Mouse (Mus musculus): Measurements from ENCODE around the gene Gm49366. TPM values are rescaled to one million over a fixed set of nuclear protein-coding genes. Genes with fewer than 3 reads are reported as not detected.
"Not testable (repeated sequence)": the region's sequence is repeated elsewhere in the genome, so short reads cannot be mapped to it uniquely, and the experiment has no call there.

Gene Gm49366
- polyA plus RNA-seq, 1 experiment from 2014 or later = not detected

DNA sequence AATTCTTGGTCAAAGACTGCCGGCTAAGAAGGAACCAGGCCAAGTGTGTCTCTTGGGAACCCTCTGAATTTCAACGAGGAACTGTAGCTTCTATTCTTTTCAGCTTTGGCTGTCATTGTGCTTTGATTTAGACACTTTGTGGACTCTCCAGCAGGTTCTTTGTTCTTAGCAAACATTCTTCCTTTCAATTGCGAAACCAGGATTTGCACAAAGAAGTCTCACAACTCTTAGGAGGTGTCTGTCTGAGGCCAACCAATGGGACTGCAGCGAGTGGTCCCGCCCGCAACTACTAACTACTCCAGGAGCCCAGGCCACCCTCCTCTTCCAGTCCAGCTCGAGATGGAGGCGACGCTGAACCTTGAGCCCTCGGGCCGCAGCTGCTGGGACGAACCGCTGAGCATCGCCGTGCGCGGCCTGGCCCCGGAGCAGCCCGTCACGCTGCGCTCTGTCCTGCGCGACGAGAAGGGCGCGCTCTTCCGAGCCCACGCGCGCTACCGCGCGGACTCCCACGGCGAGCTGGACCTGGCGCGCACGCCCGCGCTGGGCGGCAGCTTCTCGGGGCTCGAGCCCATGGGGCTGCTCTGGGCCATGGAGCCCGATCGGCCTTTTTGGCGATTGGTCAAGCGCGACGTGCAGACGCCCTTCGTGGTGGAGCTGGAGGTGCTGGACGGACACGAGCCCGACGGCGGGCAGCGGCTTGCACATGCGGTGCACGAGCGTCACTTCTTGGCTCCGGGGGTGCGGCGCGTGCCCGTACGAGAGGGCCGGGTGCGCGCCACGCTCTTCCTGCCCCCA lies 29.4 kb upstream of the Gm49366 start, which contains the start of gene Acot1:
Gene Acot1 (plus strand): TSS at position 320 of the 795 bp plus-strand sequence.
- H3K36me3 ChIP-seq (ENCODE audit: control insufficient read depth, insufficient read depth, low read length); H3K9me3 ChIP-seq (ENCODE audit: control insufficient read depth, low read length); H3K27me3 ChIP-seq (ENCODE audit: control insufficient read depth, insufficient read depth, low read length); H3K4me1 ChIP-seq (replicated peaks; ENCODE audit: control insufficient read depth, insufficient read depth, low read length): not testable (repeated sequence)
- H3K27ac ChIP-seq (ENCODE audit: low read depth, low read length) = peak within 1 kb of the TSS; percentile 58
- H3K9ac ChIP-seq (ENCODE audit: low read depth, low read length) = peak within 1 kb of the TSS; percentile 55
- WGBS = 1% methylated on average over 47 of the region's 70 CpGs
- ATAC-seq (ENCODE audit: low FRiP score) (peak; percentile 90), DNase-seq (ENCODE audit: low spot score) (peak; percentile 82)
- peak within 1 kb of the TSS; percentile 43 for H3K4me3 ChIP-seq (ENCODE audit: low read depth, low read length)
- peak within 1 kb of the TSS; percentile 49 for H3K4me2 ChIP-seq (replicated peaks; ENCODE audit: low read depth, low read length)

DNA sequence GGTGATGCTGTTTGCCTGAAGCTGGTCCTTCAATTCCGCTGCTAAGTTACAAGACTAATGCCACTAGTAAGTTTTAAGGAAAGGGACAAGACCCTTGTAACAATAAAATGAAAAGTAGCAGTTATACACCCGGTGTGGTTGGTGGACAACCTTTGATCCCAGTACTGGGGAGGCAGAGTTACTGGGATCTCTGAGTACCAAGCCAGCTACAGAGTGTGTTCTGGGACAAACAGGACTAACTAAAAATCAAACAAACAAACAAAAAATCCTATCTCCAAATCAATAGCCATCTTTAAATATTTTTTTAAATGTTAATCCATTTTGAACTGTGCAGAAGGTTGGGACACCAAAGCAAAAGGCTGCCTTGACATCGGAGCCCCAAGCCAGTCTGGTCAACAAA lies 28.5 kb upstream of the Gm49366 start:
- no peak for DNase-seq (ENCODE audit: low spot score)
- whole genome bisulfite sequencing = 79% methylated on average over 3 of the region's 3 CpGs
- H3K4me1 ChIP-seq (replicated peaks; ENCODE audit: control insufficient read depth, insufficient read depth, low read length) = no peaks in the 10 kb centered on the region; the same call in 1 of the 2 replicates
- ATAC-seq (ENCODE audit: low FRiP score) = no peak
- H3K4me2 ChIP-seq (replicated peaks; ENCODE audit: low read depth, low read length) = peak overlapping the region; percentile 49
- H3K36me3 ChIP-seq (ENCODE audit: control insufficient read depth, insufficient read depth, low read length) = no peaks in the 10 kb centered on the region
- no peak overlapping the region for H3K9ac ChIP-seq (ENCODE audit: low read depth, low read length)
- H3K4me3 ChIP-seq (ENCODE audit: low read depth, low read length) = peak overlapping the region; percentile 43
- no peaks in the 10 kb centered on the region for H3K9me3 ChIP-seq (ENCODE audit: control insufficient read depth, low read length)
- no peak overlapping the region for H3K27ac ChIP-seq (ENCODE audit: low read depth, low read length)
- H3K27me3 ChIP-seq (ENCODE audit: control insufficient read depth, insufficient read depth, low read length) = no peaks in the 10 kb centered on the region

DNA sequence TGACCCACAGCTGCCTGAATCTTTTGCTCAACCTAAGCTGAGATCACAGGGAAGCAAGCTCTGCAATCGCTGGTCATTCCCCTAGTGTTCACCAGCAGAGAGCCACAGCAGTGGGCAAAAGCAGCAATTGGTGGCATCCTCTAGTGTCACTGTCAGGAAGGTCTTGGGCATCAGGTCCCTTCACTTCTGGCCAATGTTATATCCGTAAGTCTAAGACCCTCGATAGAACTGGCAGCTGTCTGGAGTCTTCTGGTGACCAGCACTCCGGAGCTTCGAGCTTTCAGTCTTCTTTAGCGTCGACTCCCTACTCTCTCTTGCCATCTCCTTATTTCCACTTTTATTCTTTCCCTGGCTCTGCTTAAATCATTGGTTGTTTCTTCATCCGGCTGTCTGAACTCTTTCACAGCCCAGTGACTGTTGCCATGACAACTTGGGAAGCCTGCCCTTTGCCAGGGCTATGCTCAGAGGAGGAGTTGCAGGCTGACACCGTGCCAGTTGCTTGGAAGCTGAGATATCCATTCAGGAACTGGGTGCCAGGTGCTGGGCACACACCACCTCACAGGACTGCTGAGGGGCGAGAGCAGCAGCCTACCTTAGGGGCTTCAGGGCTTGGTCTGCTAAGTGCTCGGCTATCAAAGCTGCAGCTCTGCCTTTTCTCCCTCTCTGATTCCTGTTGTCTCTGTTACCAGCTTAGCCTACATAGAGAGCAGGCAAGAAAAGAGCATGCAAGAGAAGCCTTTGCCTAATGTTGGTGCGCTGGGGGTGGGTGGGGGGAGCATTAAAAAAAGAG lies 27.3 kb upstream of the Gm49366 start:
- DNase-seq (ENCODE audit: low spot score) (peak; percentile 72), ATAC-seq (ENCODE audit: low FRiP score) (peak; percentile 77)
- Histone ChIP-seq H3K27ac (ENCODE audit: low read depth, low read length) (no peak overlapping the region), H3K9ac (ENCODE audit: low read depth, low read length) (peak overlapping the region; percentile 15; the same call in 1 of the 2 replicates), H3K4me2 (replicated peaks; ENCODE audit: low read depth, low read length) (peak overlapping the region; percentile 17; the same call in 1 of the 2 replicates), H3K9me3 (ENCODE audit: control insufficient read depth, low read length) (no peaks in the 10 kb centered on the region), H3K4me1 (replicated peaks; ENCODE audit: control insufficient read depth, insufficient read depth, low read length) (no peaks in the 10 kb centered on the region; the same call in 1 of the 2 replicates), H3K36me3 (ENCODE audit: control insufficient read depth, insufficient read depth, low read length) (no peaks in the 10 kb centered on the region), H3K4me3 (ENCODE audit: low read depth, low read length) (0 out of 2 replicates have a peak overlapping the region, but pooled peaks have one; percentile 9), H3K27me3 (ENCODE audit: control insufficient read depth, insufficient read depth, low read length) (no peaks in the 10 kb centered on the region)
- 41% methylated on average over 12 of the region's 12 CpGs for WGBS

DNA sequence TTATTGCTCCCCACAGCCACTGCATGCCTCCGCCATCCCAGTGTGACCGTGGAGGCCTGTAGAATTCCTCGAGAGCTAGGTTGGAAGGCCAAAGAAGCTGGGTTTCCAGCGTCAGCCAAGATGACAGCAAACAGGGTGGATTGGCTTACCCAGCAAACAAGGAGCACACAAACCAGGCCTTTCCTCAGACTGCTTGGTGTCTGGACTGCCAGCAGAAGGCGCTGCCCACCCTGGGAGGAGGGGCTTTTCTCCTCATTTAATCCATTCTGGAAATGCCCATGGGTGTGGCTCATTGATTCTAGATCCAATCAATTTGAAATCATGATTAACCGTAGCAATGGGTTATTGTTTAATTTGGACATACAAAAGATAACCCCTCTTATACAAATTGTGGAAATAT lies 25.6 kb upstream of the Gm49366 start:
- Histone ChIP-seq H3K4me1 (replicated peaks; ENCODE audit: control insufficient read depth, insufficient read depth, low read length) (no peaks in the 10 kb centered on the region; the same call in 1 of the 2 replicates), H3K4me2 (replicated peaks; ENCODE audit: low read depth, low read length) (no peak overlapping the region), H3K9ac (ENCODE audit: low read depth, low read length) (no peak overlapping the region), H3K4me3 (ENCODE audit: low read depth, low read length) (no peak overlapping the region), H3K27me3 (ENCODE audit: control insufficient read depth, insufficient read depth, low read length) (no peaks in the 10 kb centered on the region), H3K9me3 (ENCODE audit: control insufficient read depth, low read length) (no peaks in the 10 kb centered on the region), H3K27ac (ENCODE audit: low read depth, low read length) (no peak overlapping the region), H3K36me3 (ENCODE audit: control insufficient read depth, insufficient read depth, low read length) (no peaks in the 10 kb centered on the region)
- DNase-seq (ENCODE audit: low spot score) (no peak), ATAC-seq (ENCODE audit: low FRiP score) (no peak)
- WGBS = 74% methylated on average over 6 of the region's 6 CpGs

DNA sequence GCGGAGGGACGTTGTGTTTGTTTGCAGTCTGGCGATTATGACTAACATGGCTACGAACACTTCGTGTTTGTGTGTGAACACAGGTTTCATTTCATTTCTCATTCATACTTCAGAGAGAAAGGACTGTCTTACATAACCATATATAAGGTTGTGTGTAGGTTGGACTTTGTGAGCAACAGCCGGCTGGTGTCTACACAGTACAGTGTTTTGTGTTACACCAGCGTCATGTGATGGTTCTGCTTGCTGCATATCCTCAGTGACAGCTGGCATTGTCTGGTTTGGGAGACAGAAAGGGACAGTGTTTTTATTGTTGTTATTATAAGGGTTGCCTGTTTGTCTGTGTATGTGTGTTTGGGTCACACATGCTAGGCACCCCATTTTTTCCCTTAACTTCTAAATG lies 25.0 kb upstream of the Gm49366 start:
- Histone ChIP-seq H3K36me3 (ENCODE audit: control insufficient read depth, insufficient read depth, low read length) (no peaks in the 10 kb centered on the region), H3K9me3 (ENCODE audit: control insufficient read depth, low read length) (no peaks in the 10 kb centered on the region), H3K4me1 (replicated peaks; ENCODE audit: control insufficient read depth, insufficient read depth, low read length) (no peaks in the 10 kb centered on the region; the same call in 1 of the 2 replicates), H3K4me3 (ENCODE audit: low read depth, low read length) (no peak overlapping the region), H3K27me3 (ENCODE audit: control insufficient read depth, insufficient read depth, low read length) (no peaks in the 10 kb centered on the region), H3K9ac (ENCODE audit: low read depth, low read length) (no peak overlapping the region), H3K4me2 (replicated peaks; ENCODE audit: low read depth, low read length) (no peak overlapping the region), H3K27ac (ENCODE audit: low read depth, low read length) (no peak overlapping the region)
- WGBS = 94% methylated on average over 7 of the region's 7 CpGs
- ATAC-seq (ENCODE audit: low FRiP score) (no peak), DNase-seq (ENCODE audit: low spot score) (no peak)

DNA sequence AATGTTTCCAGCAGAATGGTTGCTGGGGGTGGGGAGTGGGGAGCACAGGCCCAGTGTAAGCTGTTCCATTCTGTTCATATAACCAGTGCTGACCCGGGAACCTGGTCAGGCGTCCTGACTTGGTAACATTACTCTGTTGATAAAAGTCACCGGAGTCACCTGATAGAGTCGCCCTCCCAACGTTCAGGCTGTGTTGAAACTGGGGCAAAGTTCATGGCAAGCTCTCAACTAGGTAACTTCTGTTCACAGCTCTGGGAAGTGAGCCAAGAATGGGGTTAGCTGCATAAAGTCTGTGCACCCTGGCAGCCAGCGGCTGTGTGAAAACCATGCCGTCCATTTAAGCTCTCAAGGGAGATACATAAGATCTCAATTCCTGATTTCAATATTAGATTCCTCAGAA lies 18.2 kb upstream of the Gm49366 start:
- WGBS = 79% methylated on average over 7 of the region's 7 CpGs
- not testable (repeated sequence) for ATAC-seq (ENCODE audit: low FRiP score); DNase-seq (ENCODE audit: low spot score)

DNA sequence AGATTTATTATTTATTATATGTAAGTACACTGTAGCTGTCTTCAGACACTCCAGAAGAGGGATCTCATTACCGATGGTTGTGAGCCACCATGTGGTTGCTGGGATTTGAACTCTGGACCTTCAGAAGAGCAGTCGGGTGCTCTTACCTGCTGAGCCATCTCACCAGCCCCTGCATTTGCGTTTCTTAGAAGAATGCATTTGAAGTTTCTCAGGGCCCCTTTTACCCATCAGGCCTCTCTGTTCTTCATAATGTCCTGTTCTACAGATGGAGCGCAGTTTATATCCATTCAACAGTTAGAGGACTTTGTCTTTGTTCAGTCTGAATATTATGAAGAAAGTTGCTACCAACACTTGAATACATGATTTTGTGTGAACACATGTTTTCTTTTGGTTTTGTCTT lies 16.5 kb upstream of the Gm49366 start:
- H3K36me3 ChIP-seq (ENCODE audit: control insufficient read depth, insufficient read depth, low read length); H3K27me3 ChIP-seq (ENCODE audit: control insufficient read depth, insufficient read depth, low read length); H3K27ac ChIP-seq (ENCODE audit: low read depth, low read length); H3K4me1 ChIP-seq (replicated peaks; ENCODE audit: control insufficient read depth, insufficient read depth, low read length); H3K9me3 ChIP-seq (ENCODE audit: control insufficient read depth, low read length); H3K9ac ChIP-seq (ENCODE audit: low read depth, low read length); H3K4me2 ChIP-seq (replicated peaks; ENCODE audit: low read depth, low read length); ATAC-seq (ENCODE audit: low FRiP score); H3K4me3 ChIP-seq (ENCODE audit: low read depth, low read length); DNase-seq (ENCODE audit: low spot score): not testable (repeated sequence)
- WGBS = 93% methylated on average over 4 of the region's 4 CpGs

More for the DNA sequence above, 18.2 kb upstream of the Gm49366 start:
- H3K9me3 ChIP-seq (ENCODE audit: control insufficient read depth, low read length); H3K36me3 ChIP-seq (ENCODE audit: control insufficient read depth, insufficient read depth, low read length); H3K27ac ChIP-seq (ENCODE audit: low read depth, low read length); H3K4me1 ChIP-seq (replicated peaks; ENCODE audit: control insufficient read depth, insufficient read depth, low read length); H3K27me3 ChIP-seq (ENCODE audit: control insufficient read depth, insufficient read depth, low read length); H3K4me2 ChIP-seq (replicated peaks; ENCODE audit: low read depth, low read length); H3K9ac ChIP-seq (ENCODE audit: low read depth, low read length); H3K4me3 ChIP-seq (ENCODE audit: low read depth, low read length): not testable (repeated sequence)

DNA sequence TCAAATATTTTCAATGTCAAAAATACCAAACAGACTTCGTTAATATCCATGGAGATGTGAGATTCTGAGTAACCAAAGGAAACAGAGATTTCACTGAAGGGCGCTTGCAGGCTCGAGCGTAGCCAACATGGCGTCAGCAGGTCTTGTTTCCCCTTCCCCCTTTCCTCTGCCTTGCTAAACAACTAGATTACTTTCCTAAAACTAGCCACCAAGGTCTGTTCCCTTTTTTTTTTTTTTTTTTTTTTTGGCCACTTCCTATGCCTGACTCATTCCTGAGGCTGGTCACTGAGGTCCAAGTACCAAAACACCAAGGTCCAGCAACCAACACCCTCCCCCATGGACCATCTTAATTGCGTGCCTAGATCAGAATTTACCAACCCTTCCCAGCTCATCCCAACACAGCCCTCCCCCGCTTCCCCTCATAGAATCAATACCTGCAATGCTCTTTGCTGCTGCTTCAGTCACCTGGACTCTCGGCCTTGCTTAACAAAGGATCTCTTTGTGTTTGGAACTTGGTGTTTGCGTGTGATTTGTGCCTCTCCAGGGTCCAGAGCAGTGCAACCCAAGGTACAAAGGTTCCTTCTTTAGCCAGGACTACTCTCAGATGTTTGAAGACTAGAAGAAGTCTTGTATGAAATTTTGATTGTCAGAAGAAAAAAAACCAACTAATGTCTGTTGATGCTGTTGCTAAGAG lies 15.5 kb upstream of the Gm49366 start:
- H3K27me3 ChIP-seq (ENCODE audit: control insufficient read depth, insufficient read depth, low read length) = no peaks in the 10 kb centered on the region
- H3K4me1 ChIP-seq (replicated peaks; ENCODE audit: control insufficient read depth, insufficient read depth, low read length) = no peaks in the 10 kb centered on the region
- H3K36me3 ChIP-seq (ENCODE audit: control insufficient read depth, insufficient read depth, low read length) = no peaks in the 10 kb centered on the region
- no peaks in the 10 kb centered on the region for H3K9me3 ChIP-seq (ENCODE audit: control insufficient read depth, low read length)
- H3K4me2 ChIP-seq (replicated peaks; ENCODE audit: low read depth, low read length) = no peak overlapping the region
- 87% methylated on average over 9 of the region's 9 CpGs for WGBS
- DNase-seq (ENCODE audit: low spot score) (no peak), ATAC-seq (ENCODE audit: low FRiP score) (no peak)
- H3K27ac ChIP-seq (ENCODE audit: low read depth, low read length) = no peak overlapping the region
- no peak overlapping the region for H3K4me3 ChIP-seq (ENCODE audit: low read depth, low read length)
- no peak overlapping the region for H3K9ac ChIP-seq (ENCODE audit: low read depth, low read length)
